Mouse (Mus musculus) hindbrain, embryonic 13.5 days (tissue): ENCODE data around the gene Msh4. TPM values are rescaled to one million over a fixed set of nuclear protein-coding genes. Genes with fewer than 3 reads are reported as not detected.

Source experiments
- ATAC-seq: fragments of 200-750 bp; cut with Nextera tagmentation; 2 replicates; pipeline ENCODE4 v1.8.0; 2017; ENCODE audit warnings: moderate TSS enrichment; ENCODE audit not compliant: low FRiP score
- H3K27ac ChIP-seq: fragments of 300-500 bp; sonication (generic); 2 replicates; pipeline ENCODE4 v1.5.1; 2015; ENCODE audit warnings: inconsistent platforms, mild to moderate bottlenecking, moderate library complexity
- H3K27me3 ChIP-seq: fragments of 300-500 bp; sonication (generic); 2 replicates; pipeline ENCODE4 v1.6.1; 2015; ENCODE audit warnings: mild to moderate bottlenecking, inconsistent platforms
- H3K36me3 ChIP-seq: fragments of 300-500 bp; sonication (generic); 2 replicates; pipeline ENCODE4 v1.6.1; 2015; ENCODE audit warnings: mild to moderate bottlenecking, inconsistent platforms
- H3K4me1 ChIP-seq: fragments of 300-500 bp; sonication (generic); replicated peaks from 2 replicates; pipeline ENCODE4 v1.6.1; 2015; ENCODE audit warnings: inconsistent platforms
- H3K4me2 ChIP-seq: fragments of 300-500 bp; sonication (generic); 2 replicates; pipeline ENCODE4 v1.6.1; 2015; ENCODE audit warnings: inconsistent platforms, mild to moderate bottlenecking, moderate library complexity
- H3K4me3 ChIP-seq: fragments of 300-500 bp; sonication (generic); 2 replicates; pipeline ENCODE4 v1.5.1; 2015; ENCODE audit warnings: mild to moderate bottlenecking, inconsistent platforms
- H3K9ac ChIP-seq: fragments of 300-500 bp; sonication (generic); 2 replicates; pipeline ENCODE4 v1.6.1; 2015; ENCODE audit warnings: mild to moderate bottlenecking, inconsistent platforms
- H3K9me3 ChIP-seq: fragments of 300-500 bp; sonication (generic); 2 replicates; pipeline ENCODE4 v1.6.1; 2016; ENCODE audit warnings: inconsistent platforms
- WGBS: fragments of 180-500 bp; shearing (Covaris S2); methylation state at CpG from one replicate; pipeline ENCODE4 v1.1.7; 2015; 5-methylcytosine and 5-hydroxymethylcytosine counted together
- polyA plus RNA-seq: library from polyadenylated mRNA; unstranded; fragments of >200 nt; fragmentation: Nextera tagmentation; extraction: Ambion mirVana; gene quantifications from 2 replicates; pipeline ENCODE4 v1.2.1, GENCODE M21; 2015

Gene Msh4
- polyA plus RNA-seq, 1 experiment from 2014 or later = 0.25 TPM

GRCm38 (mm10) chr3:153818723-153819122 is 87.2 kb downstream of the Msh4 start:
- Histone ChIP-seq H3K27me3 (no peaks in the 10 kb centered on the region), H3K9me3 (no peaks in the 10 kb centered on the region), H3K4me3 (no peak overlapping the region), H3K27ac (no peak overlapping the region), H3K36me3 (no peaks in the 10 kb centered on the region), H3K4me1 (peaks cover 2% of the 10 kb centered on the region; the same call in 1 of the 2 replicates), H3K9ac (no peak overlapping the region), H3K4me2 (no peak overlapping the region)
- 97% methylated on average over 3 of the region's 3 CpGs for WGBS
- no peak for ATAC-seq

DNA sequence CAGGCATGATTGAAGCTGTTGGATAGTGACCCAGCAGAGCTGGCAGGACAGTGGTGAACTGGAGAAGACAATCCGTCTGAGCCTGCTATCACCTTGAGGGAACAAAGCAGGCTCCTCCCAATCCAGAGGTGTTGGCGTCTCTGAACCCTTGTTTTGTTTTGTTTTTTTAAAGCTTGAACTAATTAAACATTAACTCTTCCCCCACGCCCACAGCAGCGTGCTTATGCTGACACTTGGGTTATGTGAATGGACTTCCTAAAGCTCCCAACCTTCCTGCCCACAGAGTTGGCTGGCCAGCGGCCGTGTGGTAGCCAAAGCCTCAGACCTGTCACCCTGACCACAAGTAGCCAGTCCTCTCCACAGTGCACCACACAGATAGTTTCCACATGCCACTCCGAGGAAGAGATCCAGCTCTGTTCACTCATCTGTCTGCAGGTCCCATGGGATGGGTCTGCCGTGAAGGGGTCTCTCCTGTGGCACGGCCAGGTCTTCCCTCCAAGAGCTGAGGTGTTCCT is 88.5 kb downstream of the Msh4 start:
- Histone ChIP-seq H3K4me1 (no peaks in the 10 kb centered on the region), H3K4me2 (no peak overlapping the region), H3K27me3 (no peaks in the 10 kb centered on the region), H3K36me3 (no peaks in the 10 kb centered on the region), H3K4me3 (no peak overlapping the region), H3K9me3 (no peaks in the 10 kb centered on the region), H3K9ac (no peak overlapping the region), H3K27ac (no peak overlapping the region)
- WGBS = 82% methylated on average over 9 of the region's 9 CpGs
- ATAC-seq = no peak

GRCm38 (mm10) chr3:153814026-153814425 is 91.9 kb downstream of the Msh4 start:
- H3K36me3 ChIP-seq = no peaks in the 10 kb centered on the region
- 90% methylated on average over 8 of the region's 8 CpGs for WGBS
- H3K9me3 ChIP-seq = no peaks in the 10 kb centered on the region
- no peaks in the 10 kb centered on the region for H3K27me3 ChIP-seq
- ATAC-seq = no peak
- no peak overlapping the region for H3K4me2 ChIP-seq
- H3K27ac ChIP-seq = no peak overlapping the region
- no peaks in the 10 kb centered on the region for H3K4me1 ChIP-seq
- H3K9ac ChIP-seq = no peak overlapping the region
- H3K4me3 ChIP-seq = no peak overlapping the region

DNA sequence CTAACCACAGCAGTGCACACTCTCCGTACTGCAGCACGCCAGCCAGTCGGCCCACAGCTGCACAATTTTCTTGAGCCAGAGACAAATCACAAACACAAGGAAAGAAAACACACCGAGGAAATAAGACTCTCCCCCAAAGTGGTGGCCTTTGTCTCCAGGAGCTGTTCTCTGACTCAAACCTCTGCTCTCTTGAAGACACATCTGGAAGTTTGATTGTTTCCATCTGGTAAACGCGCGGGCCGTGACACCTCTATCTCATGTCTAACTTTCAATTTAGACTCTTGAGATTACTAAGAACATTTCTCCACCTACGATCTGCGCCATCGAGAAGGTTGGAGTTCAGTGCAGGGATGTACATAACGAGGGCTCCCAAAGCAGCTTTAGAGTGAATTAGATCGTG is 97.5 kb downstream of the Msh4 start:
- 83% methylated on average over 13 of the region's 13 CpGs for WGBS
- no peak for ATAC-seq
- no peaks in the 10 kb centered on the region for H3K27me3 ChIP-seq

DNA sequence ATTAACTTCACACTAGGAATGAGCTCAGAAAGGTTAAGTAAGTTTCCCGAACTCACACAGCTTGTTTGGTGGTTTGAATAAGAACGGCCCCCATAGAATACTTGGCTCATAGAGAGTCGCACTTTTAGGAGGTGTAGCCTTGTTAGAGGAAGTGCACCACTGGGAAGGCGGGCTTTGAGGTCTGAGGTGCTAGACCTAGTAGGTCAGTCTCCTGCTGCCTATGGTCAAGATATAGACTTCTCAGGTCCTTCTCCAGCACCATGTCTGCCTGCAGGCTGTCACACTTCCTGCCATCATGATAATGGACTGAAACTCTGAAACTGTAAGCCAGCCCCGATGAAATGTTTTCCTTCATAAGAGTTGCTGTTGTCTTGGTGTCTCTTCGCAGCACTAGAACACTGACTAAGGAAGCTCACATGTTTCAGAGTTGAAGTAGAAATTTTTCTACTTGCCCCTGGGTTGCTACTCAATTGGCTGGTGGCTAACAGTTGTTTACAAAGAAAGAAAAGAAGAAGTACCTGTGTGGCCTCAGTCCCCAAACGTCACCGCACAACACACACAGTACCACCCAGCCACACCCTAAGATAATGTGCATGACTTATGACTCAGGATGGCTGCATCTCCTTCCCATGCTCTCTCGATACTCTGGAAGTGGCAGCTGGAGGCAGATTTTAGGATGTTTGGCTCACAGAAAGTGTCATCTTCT is 98.3 kb downstream of the Msh4 start:
- Histone ChIP-seq H3K4me1 (peaks cover 8% of the 10 kb centered on the region), H3K9me3 (no peaks in the 10 kb centered on the region), H3K27ac (no peak overlapping the region), H3K36me3 (no peaks in the 10 kb centered on the region), H3K9ac (no peak overlapping the region), H3K4me2 (no peak overlapping the region), H3K27me3 (no peaks in the 10 kb centered on the region), H3K4me3 (no peak overlapping the region)
- 88% methylated on average over 9 of the region's 9 CpGs for WGBS
- no peak for ATAC-seq

More for the DNA sequence above, 97.5 kb downstream of the Msh4 start:
- Histone ChIP-seq H3K4me2 (no peak overlapping the region), H3K4me3 (no peak overlapping the region), H3K9me3 (no peaks in the 10 kb centered on the region), H3K36me3 (no peaks in the 10 kb centered on the region), H3K4me1 (peaks cover 8% of the 10 kb centered on the region), H3K27ac (no peak overlapping the region), H3K9ac (no peak overlapping the region)

Other genes starting within 250 kb of the Msh4 start
- 28.3 and 30.3 TPM in 2 replicates for gene St6galnac3, start 181.0 kb downstream of the Msh4 start, polyA plus RNA-seq
- 0.17 and 0.21 TPM in 2 replicates for gene Asb17, start 61.9 kb downstream of the Msh4 start, polyA plus RNA-seq
- 44.9 and 46.1 TPM in 2 replicates for gene Rabggtb, start 6.9 kb upstream of the Msh4 start, polyA plus RNA-seq
- 55.6 and 63.7 TPM in 2 replicates for gene Acadm, start 38.5 kb upstream of the Msh4 start, polyA plus RNA-seq
- 6.4 and 6.5 TPM in 2 replicates for gene Slc44a5, start 67.3 kb upstream of the Msh4 start, polyA plus RNA-seq